Mouse (Mus musculus) small intestine, adult 2 months (tissue): Measurements from ENCODE around the gene Tbc1d21. TPM values are rescaled to one million over a fixed set of nuclear protein-coding genes. Genes with fewer than 3 reads are reported as not detected.

Source experiments
- H3K27ac ChIP-seq: fragments of 200-500 bp; 2 replicates; pipeline ENCODE4 v1.5.1; 2012; ENCODE audit warnings: low read depth, low read length, control low read depth, inconsistent platforms; ENCODE audit not compliant: insufficient read depth
- H3K27me3 ChIP-seq: fragments of 200-500 bp; 2 replicates; pipeline ENCODE4 v1.6.1; 2012; ENCODE audit warnings: mild to moderate bottlenecking, moderate library complexity, low read length, inconsistent platforms; ENCODE audit not compliant: control insufficient read depth, insufficient read depth
- H3K36me3 ChIP-seq: fragments of 200-500 bp; 2 replicates; pipeline ENCODE4 v1.6.1; 2012; ENCODE audit warnings: mild to moderate bottlenecking, low read length, control low read depth, inconsistent platforms; ENCODE audit not compliant: control insufficient read depth, insufficient read depth
- H3K4me1 ChIP-seq: fragments of 200-500 bp; 2 replicates; pipeline ENCODE4 v1.6.1; 2012; ENCODE audit warnings: low read length, inconsistent platforms, mixed read lengths; ENCODE audit not compliant: control insufficient read depth, insufficient read depth, insufficient read length
- H3K4me3 ChIP-seq: fragments of 200-500 bp; 2 replicates; pipeline ENCODE4 v1.5.1; 2012; ENCODE audit warnings: low read depth, mild to moderate bottlenecking, control low read depth, inconsistent platforms, low read length, moderate library complexity
- CTCF ChIP-seq: fragments of 200-500 bp; IDR thresholded peaks from 2 replicates; pipeline ENCODE4 v1.5.1; 2012; ENCODE audit warnings: low read depth, mild to moderate bottlenecking, control low read depth, inconsistent platforms, low read length, moderate library complexity, mixed read lengths; ENCODE audit not compliant: insufficient replicate concordance, insufficient read length; ENCODE audit errors: extremely low read depth
- POLR2A ChIP-seq: fragments of 200-500 bp; IDR thresholded peaks from 2 replicates; pipeline ENCODE4 v1.6.1; 2012; ENCODE audit warnings: low read depth, mild to moderate bottlenecking, control low read depth, inconsistent platforms, low read length, moderate library complexity
- WGBS: fragments of 180-500 bp; shearing (Covaris S2); methylation state at CpG from one replicate; pipeline ENCODE4 v1.1.7; 2018; 5-methylcytosine and 5-hydroxymethylcytosine counted together
- polyA plus RNA-seq: library from polyadenylated mRNA; depleted of rRNA; stranded (reverse); fragments of >200 nt; gene quantifications from 2 replicates; pipeline ENCODE4 v1.2.3, GENCODE M21; 2012

Gene Tbc1d21
- polyA plus RNA-seq, 1 experiment = not detected

DNA sequence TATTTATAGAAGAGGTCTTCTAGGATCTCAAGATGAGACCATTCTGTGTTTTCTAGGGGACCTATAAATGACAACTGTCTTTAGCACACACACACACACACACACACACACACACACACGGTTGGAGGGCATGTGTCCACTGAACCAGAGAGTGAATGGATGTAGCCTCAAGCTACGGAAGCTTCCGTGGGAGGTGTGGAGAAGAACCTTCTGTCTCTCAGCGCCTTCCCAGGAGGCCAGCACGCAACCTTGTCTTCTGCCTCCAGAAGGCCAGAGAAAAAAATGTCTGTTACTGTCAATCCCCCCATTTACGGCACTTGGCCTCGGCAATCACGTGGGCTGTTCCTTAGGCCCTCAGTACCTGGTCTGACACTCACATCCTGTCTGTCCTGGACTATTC is 5.9 kb downstream of the Tbc1d21 start:
- H3K27ac ChIP-seq = no peak overlapping the region
- H3K27me3 ChIP-seq = no peaks in the 10 kb centered on the region
- no peaks in the 10 kb centered on the region for H3K36me3 ChIP-seq
- no peak overlapping the region for H3K4me3 ChIP-seq
- WGBS = 75% methylated on average over 8 of the region's 8 CpGs
- no peak for TF ChIP-seq POLR2A
- no peak for TF ChIP-seq CTCF
- no peaks in the 10 kb centered on the region for H3K4me1 ChIP-seq

DNA sequence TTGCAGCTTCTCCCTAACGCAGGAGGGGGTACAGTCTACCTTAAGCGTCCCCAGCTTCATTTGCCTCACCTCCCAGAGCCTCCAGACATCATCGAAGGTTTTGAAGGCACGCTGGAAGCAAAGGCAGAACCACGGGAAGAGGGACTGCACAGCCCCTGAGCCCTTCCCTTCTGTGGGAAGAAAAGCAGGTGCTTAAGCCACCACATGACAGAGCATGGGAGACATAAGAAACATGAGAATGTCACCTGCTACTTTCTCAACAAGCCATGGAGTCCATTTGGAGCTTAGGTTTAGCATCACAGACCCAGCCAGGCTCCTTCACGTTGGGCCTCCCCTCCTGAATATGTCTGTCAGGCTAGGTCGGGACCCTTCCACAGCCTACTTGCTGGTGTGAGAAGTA is 8.3 kb downstream of the Tbc1d21 start:
- no peaks in the 10 kb centered on the region for H3K4me1 ChIP-seq
- TF ChIP-seq CTCF = no peak
- no peak overlapping the region for H3K4me3 ChIP-seq
- H3K27ac ChIP-seq = no peak overlapping the region
- no peaks in the 10 kb centered on the region for H3K36me3 ChIP-seq
- no peaks in the 10 kb centered on the region for H3K27me3 ChIP-seq
- WGBS = 78% methylated on average over 7 of the region's 7 CpGs

DNA sequence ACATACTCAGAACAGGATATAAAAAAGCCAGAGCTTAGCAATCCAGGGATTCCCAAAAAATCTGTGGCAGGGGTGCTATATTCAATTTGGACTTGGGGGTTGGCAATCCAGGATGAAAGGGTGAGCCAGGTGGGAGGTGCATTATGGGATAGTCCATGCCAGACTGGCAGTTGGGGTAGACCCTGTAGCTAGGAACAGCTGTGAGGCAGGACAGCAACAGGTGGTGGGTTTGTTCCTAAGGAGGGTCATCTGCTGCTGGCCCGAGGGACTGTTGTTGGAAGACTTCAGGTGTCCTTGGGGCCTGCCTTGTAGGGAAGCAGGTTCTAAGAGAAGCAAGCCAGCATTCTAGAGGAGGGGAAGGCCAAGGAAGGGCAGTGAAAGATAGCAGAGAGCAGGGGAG is 8.9 kb downstream of the Tbc1d21 start:
- no peaks in the 10 kb centered on the region for H3K4me1 ChIP-seq
- H3K27me3 ChIP-seq = no peaks in the 10 kb centered on the region
- no peak for TF ChIP-seq POLR2A
- TF ChIP-seq CTCF = no peak
- no peaks in the 10 kb centered on the region for H3K36me3 ChIP-seq
- 67% methylated on average over 1 of the region's 1 CpGs for WGBS
- H3K4me3 ChIP-seq = no peak overlapping the region
- H3K27ac ChIP-seq = no peak overlapping the region

DNA sequence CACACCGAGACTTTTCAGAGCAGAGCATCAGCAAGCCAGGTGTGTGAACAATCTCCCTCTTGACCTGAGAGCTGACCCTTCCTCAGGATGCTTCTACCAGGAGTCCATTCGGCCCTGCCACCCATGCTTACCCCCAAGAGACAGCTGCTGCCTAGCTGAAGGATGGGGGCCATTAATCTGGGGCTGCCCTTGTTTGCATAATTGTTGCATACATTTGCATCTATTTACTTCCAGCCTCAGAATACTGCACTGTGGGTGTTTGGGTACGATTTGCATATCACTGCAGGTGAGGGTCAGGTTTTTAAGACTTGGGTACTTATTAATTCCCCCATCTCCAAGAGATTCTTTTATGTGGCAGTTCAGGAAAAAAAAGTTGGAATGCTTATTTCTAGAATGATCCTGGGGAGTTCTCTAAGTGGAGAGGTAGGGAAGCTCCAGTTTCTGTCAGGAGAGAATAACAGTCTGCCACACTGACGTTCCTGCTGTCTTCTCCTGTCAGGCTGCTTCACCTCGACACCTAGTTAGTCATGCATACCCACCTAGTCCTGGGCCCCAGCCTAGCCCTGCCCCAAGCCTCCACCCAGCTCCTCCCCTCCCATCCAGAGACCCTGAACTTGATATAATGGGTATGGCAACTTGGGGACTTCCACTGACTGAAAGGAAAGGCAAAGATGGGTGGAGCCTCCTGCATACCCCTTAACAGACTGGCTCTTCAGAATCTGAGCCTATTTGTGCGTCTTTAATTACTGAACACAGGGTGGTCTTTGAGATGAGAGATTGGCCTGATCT is 14.8 kb downstream of the Tbc1d21 start:
- H3K4me1 ChIP-seq = no peaks in the 10 kb centered on the region
- TF ChIP-seq CTCF (no peak), POLR2A (no peak)
- no peak overlapping the region for H3K27ac ChIP-seq
- H3K4me3 ChIP-seq = no peak overlapping the region
- no peaks in the 10 kb centered on the region for H3K36me3 ChIP-seq
- no peaks in the 10 kb centered on the region for H3K27me3 ChIP-seq
- WGBS = 38% methylated on average over 6 of the region's 6 CpGs

DNA sequence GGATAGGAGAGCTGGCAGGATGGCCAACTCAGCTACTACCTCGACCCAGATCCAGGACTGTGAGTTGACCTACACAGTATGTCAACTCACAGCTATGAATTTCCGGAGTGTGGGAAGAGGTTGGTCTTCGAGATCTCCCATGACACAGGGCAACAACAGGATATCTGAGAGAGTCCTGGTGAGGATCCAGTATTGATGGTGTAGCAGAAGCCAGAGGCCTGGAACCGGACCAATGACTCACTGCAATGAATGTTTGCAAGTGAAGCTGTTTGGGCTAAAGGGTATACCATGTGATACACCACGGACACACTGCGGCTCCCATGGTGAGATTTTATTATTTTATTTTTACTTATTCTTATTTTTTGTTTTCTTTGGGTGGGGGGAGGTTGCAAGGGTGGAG is 15.6 kb downstream of the Tbc1d21 start:
- TF ChIP-seq CTCF = no peak
- TF ChIP-seq POLR2A = no peak
- H3K27me3 ChIP-seq = no peaks in the 10 kb centered on the region
- no peak overlapping the region for H3K4me3 ChIP-seq
- H3K27ac ChIP-seq = no peak overlapping the region
- no peaks in the 10 kb centered on the region for H3K4me1 ChIP-seq
- H3K36me3 ChIP-seq = no peaks in the 10 kb centered on the region
- WGBS = 80% methylated on average over 6 of the region's 6 CpGs

DNA sequence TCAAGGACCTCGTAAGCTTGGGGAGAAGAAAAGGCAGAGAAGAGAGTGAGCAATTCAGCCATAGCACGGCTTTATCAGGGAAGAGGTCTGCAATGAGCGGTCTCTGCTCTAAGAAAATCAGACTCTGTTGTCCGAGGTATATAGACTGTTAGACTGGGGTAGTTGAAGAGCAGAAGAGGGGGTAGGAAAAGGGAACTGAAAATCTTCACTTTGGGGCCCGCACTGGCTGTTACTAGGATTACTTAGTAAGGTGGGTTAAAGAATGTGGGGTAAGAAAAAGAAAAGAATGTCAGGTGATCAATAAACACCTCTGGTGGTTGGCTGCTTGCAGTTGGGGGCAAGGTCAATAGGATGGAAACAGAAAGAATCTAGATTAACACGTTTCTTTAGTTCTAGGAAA is 17.0 kb downstream of the Tbc1d21 start:
- no peaks in the 10 kb centered on the region for H3K36me3 ChIP-seq
- no peaks in the 10 kb centered on the region for H3K4me1 ChIP-seq
- H3K27ac ChIP-seq = no peak overlapping the region
- WGBS = 77% methylated on average over 6 of the region's 6 CpGs
- no peak overlapping the region for H3K4me3 ChIP-seq
- no peak for TF ChIP-seq CTCF
- TF ChIP-seq POLR2A = no peak
- no peaks in the 10 kb centered on the region for H3K27me3 ChIP-seq

DNA sequence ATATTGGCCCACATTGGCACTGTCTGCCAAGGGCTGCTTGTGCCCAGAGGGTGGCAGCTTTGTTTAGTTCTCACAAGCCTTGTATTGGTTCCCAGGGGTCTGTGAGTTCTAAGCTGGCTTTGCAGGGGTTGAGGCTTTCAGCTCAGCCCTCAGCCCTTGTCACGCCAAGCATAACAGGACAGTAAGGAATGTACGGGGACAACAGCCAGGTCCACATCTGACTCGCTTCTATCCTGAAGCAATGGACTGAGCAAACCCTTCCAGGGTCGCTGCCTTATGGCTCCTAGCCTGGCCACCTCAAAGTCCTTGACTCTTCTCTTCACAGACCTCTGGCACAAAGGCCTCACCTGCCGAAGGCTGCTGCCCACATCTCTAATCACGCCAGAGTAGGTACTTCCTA is 22.5 kb downstream of the Tbc1d21 start:
- no peak for TF ChIP-seq CTCF
- no peak for TF ChIP-seq POLR2A
- Histone ChIP-seq H3K27ac (no peak overlapping the region), H3K4me3 (no peak overlapping the region), H3K36me3 (no peaks in the 10 kb centered on the region), H3K27me3 (no peaks in the 10 kb centered on the region), H3K4me1 (no peaks in the 10 kb centered on the region)
- WGBS = 87% methylated on average over 6 of the region's 6 CpGs
